Mouse (Mus musculus) heart, adult 2 months (tissue): ENCODE measurements at regions not wholly inside any gene's neighbourhood (a gene's known extent, or its start where the extent isn't known, plus 50 kb on each side); places are given as distances from the start of the nearest gene placed in this dataset.

ENCODE experiments used
- CTCF ChIP-seq: fragments of 200-600 bp; IDR thresholded peaks from 2 replicates; pipeline ENCODE4 v1.8.1; 2022; ENCODE audit warnings: antibody characterized with exemption, mild to moderate bottlenecking, moderate library complexity
- POLR2A ChIP-seq: fragments of 200-500 bp; IDR thresholded peaks from 2 replicates; pipeline ENCODE4 v1.6.1; 2011; ENCODE audit warnings: mild to moderate bottlenecking, low read depth, low read length, control low read depth; ENCODE audit not compliant: insufficient read depth

GRCm38 (mm10) chr6:121553501-121554132, 80.1 kb upstream of the Iqsec3 start:
- TF ChIP-seq CTCF (no peak), POLR2A (no peak)
